Mouse (Mus musculus): ENCODE measurements around the gene Rprd1b. TPM values are rescaled to one million over a fixed set of nuclear protein-coding genes. Genes with fewer than 3 reads are reported as not detected.
A peak's percentile ranks its signal among the peaks of the same experiment; 100 is the strongest.

The Rprd1b gene
- total RNA-seq, 2 experiments from 2014 or later: 29.6 to 31.1 TPM

GRCm38 (mm10) chr2:158163034-158163433 is 134.7 kb downstream of the Rprd1b start:
- intact Hi-C loops (cut with DNase I): no loop called here
- DNase-seq: no peak

- DNase-seq: no peak
- intact Hi-C loops (cut with DNase I): no loop called here
Measured at GRCm38 (mm10) chr2:158165776-158166175, 137.5 kb downstream of the Rprd1b start.

GRCm38 (mm10) chr2:158166628-158167027 is 138.3 kb downstream of the Rprd1b start:
- intact Hi-C loops (cut with DNase I): no loop called here
- no peak for DNase-seq

- intact Hi-C loops (cut with DNase I): no loop called here
- DNase-seq: no peak
Measured at GRCm38 (mm10) chr2:158167496-158168205, 139.4 kb downstream of the Rprd1b start.

GRCm38 (mm10) chr2:158168741-158169211 is 140.5 kb downstream of the Rprd1b start:
- DNase-seq: peak; percentile 61 to 63
- intact Hi-C loops (cut with DNase I): no loop called here

GRCm38 (mm10) chr2:158169351-158169750 is 141.1 kb downstream of the Rprd1b start:
- DNase-seq: no peak
- intact Hi-C loops (cut with DNase I): no loop called here

GRCm38 (mm10) chr2:158169771-158170170 is 141.5 kb downstream of the Rprd1b start:
- intact Hi-C loops (cut with DNase I): no loop called here
- DNase-seq: no peak

- DNase-seq: no peak
Measured at GRCm38 (mm10) chr2:158170394-158170793, 142.1 kb downstream of the Rprd1b start.

GRCm38 (mm10) chr2:158174438-158174837 is 146.1 kb downstream of the Rprd1b start:
- no peak for DNase-seq
- intact Hi-C loops (cut with DNase I): no loop called here

More at GRCm38 (mm10) chr2:158170394-158170793, 142.1 kb downstream of the Rprd1b start:
- intact Hi-C loops (cut with DNase I): no loop called here

GRCm38 (mm10) chr2:158174958-158175357 is 146.7 kb downstream of the Rprd1b start:
- DNase-seq: no peak
- intact Hi-C loops (cut with DNase I): no loop called here

GRCm38 (mm10) chr2:158175433-158175832 is 147.1 kb downstream of the Rprd1b start:
- intact Hi-C loops (cut with DNase I): no loop called here

GRCm38 (mm10) chr2:158176763-158177162 is 148.5 kb downstream of the Rprd1b start:
- intact Hi-C loops (cut with DNase I): no loop called here
- DNase-seq: no peak

More at GRCm38 (mm10) chr2:158175433-158175832, 147.1 kb downstream of the Rprd1b start:
- DNase-seq: no peak

- DNase-seq: no peak
- intact Hi-C loops (cut with DNase I): no loop called here
Measured at GRCm38 (mm10) chr2:158177574-158177973, 149.3 kb downstream of the Rprd1b start.

- intact Hi-C loops (cut with DNase I): loop anchor here (2.0 kb wide), 1 partner anchor 31 kb away; the partner anchor contains the start of gene Tgm2
- DNase-seq: no peak
Measured at GRCm38 (mm10) chr2:158178139-158178538, 149.8 kb downstream of the Rprd1b start.

GRCm38 (mm10) chr2:158178696-158179369 is 150.5 kb downstream of the Rprd1b start:
- peak; percentile 82 to 87 for DNase-seq
- intact Hi-C loops (cut with DNase I): loop anchor here (2.0 kb wide), 1 partner anchor 32 kb away; the partner anchor contains the start of gene Tgm2

- intact Hi-C loops (cut with DNase I): loop anchor here (2.0 kb wide), 2 partner anchors 33 to 73 kb away; partner anchors contain the start of gene Tgm2
Measured at GRCm38 (mm10) chr2:158179370-158180111, 151.2 kb downstream of the Rprd1b start.

GRCm38 (mm10) chr2:158180797-158181196 is 152.5 kb downstream of the Rprd1b start:
- DNase-seq: peak; percentile 64 to 83
- intact Hi-C loops (cut with DNase I): loop anchor here (2.0 kb wide), 1 partner anchor 74 kb away; no protein-coding TSS in a partner anchor

More at GRCm38 (mm10) chr2:158179370-158180111, 151.2 kb downstream of the Rprd1b start:
- peak; percentile 77 for DNase-seq
